In genomic region chr9:85593867-85594266, GRCm38 (mm10) we compare ENCODE assay signal across 28 mouse cellular contexts.
DNase-seq lines count a peak whose midpoint lies in the region; ATAC-seq and TF ChIP-seq lines count a peak whose summit lies in the region.
"Had no signal": no experiment of that assay in that cellular context is flagged by ENCODE, and none has a peak within 500 bp of the region (broad histone marks: within the 10 kb centered on the region; RNA-seq: fewer than 3 reads in every experiment).

No protein-coding gene starts in this region.

- no peak for TF ChIP-seq POLR2A in embryonic fibroblast, embryonic 13.5 days (IDR thresholded peaks at IDR 0.05; ENCODE audit: low read depth, low read length)

- WGBS in forebrain, postnatal 0 days: 77% methylated on average over 4 of the region's 4 CpGs
- 82% methylated on average over 4 of the region's 4 CpGs for WGBS in forebrain, embryonic 12.5 days
- 72% methylated on average over 4 of the region's 4 CpGs for WGBS in hindbrain, embryonic 16.5 days
- WGBS in hindbrain, embryonic 11.5 days: 85% methylated on average over 4 of the region's 4 CpGs
- 57% methylated on average over 4 of the region's 4 CpGs for WGBS in midbrain, embryonic 14.5 days
- WGBS in midbrain, embryonic 10.5 days: 87% methylated on average over 4 of the region's 4 CpGs

- no peak overlapping the region for H3K4me2 ChIP-seq in forebrain, postnatal 0 days (ENCODE audit: low read depth)
- H3K4me2 ChIP-seq in forebrain, embryonic 12.5 days: no peak overlapping the region
- no peak overlapping the region for H3K4me2 ChIP-seq in hindbrain, embryonic 16.5 days (ENCODE audit: low read length)
- H3K4me2 ChIP-seq in hindbrain, embryonic 11.5 days (replicated peaks; ENCODE audit: low read depth, low read length): no peak overlapping the region
- H3K4me2 ChIP-seq in midbrain, embryonic 14.5 days (ENCODE audit: low read length): no peak overlapping the region
- H3K4me2 ChIP-seq: embryonic facial prominence, embryonic 13.5 days; forebrain, embryonic 15.5 days; heart, embryonic 13.5 days had no signal

- H3K9me3 ChIP-seq in forebrain, postnatal 0 days (ENCODE audit: low read length): no peaks in the 10 kb centered on the region
- no peaks in the 10 kb centered on the region for H3K9me3 ChIP-seq in forebrain, embryonic 12.5 days
- H3K9me3 ChIP-seq in hindbrain, embryonic 16.5 days (ENCODE audit: control insufficient read depth, low read length): no peaks in the 10 kb centered on the region
- H3K9me3 ChIP-seq in hindbrain, embryonic 11.5 days (ENCODE audit: control insufficient read depth, low read length): no peaks in the 10 kb centered on the region
- H3K9me3 ChIP-seq in midbrain, embryonic 14.5 days (ENCODE audit: control insufficient read depth, low read length): no peaks in the 10 kb centered on the region
- no peaks in the 10 kb centered on the region for H3K9me3 ChIP-seq in midbrain, embryonic 10.5 days (replicated peaks)
- H3K9me3 ChIP-seq: embryonic facial prominence, embryonic 10.5 days; embryonic facial prominence, embryonic 13.5 days; forebrain, embryonic 15.5 days; G1E; heart, embryonic 13.5 days had no signal

- no peak for ATAC-seq in forebrain, postnatal 0 days
- ATAC-seq in forebrain, embryonic 12.5 days (ENCODE audit: low FRiP score): no peak
- peak; percentile 67; the same call in 1 of the 2 replicates for ATAC-seq in hindbrain, embryonic 16.5 days
- ATAC-seq in hindbrain, embryonic 11.5 days (ENCODE audit: low FRiP score): no peak
- peak; percentile 41; the same call in 1 of the 2 replicates for ATAC-seq in midbrain, embryonic 14.5 days (ENCODE audit: low FRiP score, low TSS enrichment)
- ATAC-seq: forebrain, embryonic 15.5 days; intestine, postnatal 0 days; Patski had no signal

- DNase-seq in forebrain, postnatal 0 days: peak; percentile 7
- no peak for DNase-seq in hindbrain, embryonic 11.5 days (ENCODE audit: low spot score)
- peak; percentile 7 for DNase-seq in midbrain, embryonic 14.5 days
- DNase-seq in midbrain, embryonic 10.5 days (ENCODE audit: low spot score): no peak
- no peak for DNase-seq in gastrocnemius, postnatal 10 days
- DNase-seq: adrenal gland, postnatal 10 days; adrenal gland, postnatal 36 days; B cell, adult 2 months; cerebellum, adult 11 months; cerebellum, adult 2 months; cerebellum, adult 9-11 months; cerebellum, postnatal 36 days; embryo, embryonic 11 days; gastrocnemius, adult 2 months; gastrocnemius, postnatal 25 days; heart, adult 18-20 months; kidney, adult 2 months had no signal

- H3K4me3 ChIP-seq in forebrain, postnatal 0 days (ENCODE audit: low read depth, low read length): no peak overlapping the region
- H3K4me3 ChIP-seq in forebrain, embryonic 12.5 days (replicated peaks): no peak overlapping the region
- H3K4me3 ChIP-seq in hindbrain, embryonic 16.5 days (ENCODE audit: low read length): no peak overlapping the region
- no peak overlapping the region for H3K4me3 ChIP-seq in hindbrain, embryonic 11.5 days (ENCODE audit: low read depth, low read length)
- H3K4me3 ChIP-seq in midbrain, embryonic 14.5 days (replicated peaks; ENCODE audit: low read depth, low read length): no peak overlapping the region
- no peak overlapping the region for H3K4me3 ChIP-seq in midbrain, embryonic 10.5 days
- no peak overlapping the region for H3K4me3 ChIP-seq in embryonic fibroblast, embryonic 13.5 days (ENCODE audit: insufficient read depth, low read length)
- H3K4me3 ChIP-seq: embryonic facial prominence, embryonic 10.5 days; embryonic facial prominence, embryonic 13.5 days; forebrain, embryonic 15.5 days; gastrocnemius, adult 2 months; heart, embryonic 13.5 days had no signal

- no peaks in the 10 kb centered on the region for H3K4me1 ChIP-seq in forebrain, postnatal 0 days (ENCODE audit: insufficient read depth)
- H3K4me1 ChIP-seq in forebrain, embryonic 12.5 days: no peaks in the 10 kb centered on the region
- H3K4me1 ChIP-seq in hindbrain, embryonic 16.5 days (ENCODE audit: control insufficient read depth, insufficient read depth, low read depth, low read length): no peaks in the 10 kb centered on the region
- no peaks in the 10 kb centered on the region for H3K4me1 ChIP-seq in hindbrain, embryonic 11.5 days (replicated peaks; ENCODE audit: control insufficient read depth, insufficient read depth, low read length)
- H3K4me1 ChIP-seq in midbrain, embryonic 14.5 days (ENCODE audit: control insufficient read depth, insufficient read depth, low read length): no peaks in the 10 kb centered on the region
- no peaks in the 10 kb centered on the region for H3K4me1 ChIP-seq in midbrain, embryonic 10.5 days
- peaks cover 15% of the 10 kb centered on the region for H3K4me1 ChIP-seq in embryonic fibroblast, embryonic 13.5 days (ENCODE audit: control insufficient read depth, insufficient read depth, low read length)
- H3K4me1 ChIP-seq: embryonic facial prominence, embryonic 10.5 days; embryonic facial prominence, embryonic 13.5 days; forebrain, embryonic 15.5 days had no signal

- no peak overlapping the region for H3K9ac ChIP-seq in forebrain, postnatal 0 days
- no peak overlapping the region for H3K9ac ChIP-seq in forebrain, embryonic 12.5 days
- H3K9ac ChIP-seq in hindbrain, embryonic 16.5 days (ENCODE audit: low read depth, low read length): no peak overlapping the region
- H3K9ac ChIP-seq in hindbrain, embryonic 11.5 days (ENCODE audit: low read depth, low read length): no peak overlapping the region
- H3K9ac ChIP-seq in midbrain, embryonic 14.5 days (replicated peaks; ENCODE audit: low read length): no peak overlapping the region
- H3K9ac ChIP-seq: embryonic facial prominence, embryonic 13.5 days; forebrain, embryonic 15.5 days; heart, embryonic 13.5 days had no signal

- TF ChIP-seq CTCF in forebrain, postnatal 0 days (IDR thresholded peaks at IDR 0.05; ENCODE audit: low read depth): no peak
- no peak for TF ChIP-seq CTCF in embryonic fibroblast, embryonic 13.5 days (IDR thresholded peaks at IDR 0.05; ENCODE audit: borderline replicate concordance, insufficient read depth, low read length)

- H3K27me3 ChIP-seq in forebrain, postnatal 0 days (ENCODE audit: insufficient read depth, low read length): no peaks in the 10 kb centered on the region
- no peaks in the 10 kb centered on the region for H3K27me3 ChIP-seq in forebrain, embryonic 12.5 days
- H3K27me3 ChIP-seq in hindbrain, embryonic 16.5 days (replicated peaks; ENCODE audit: control insufficient read depth, insufficient read depth, low read length): no peaks in the 10 kb centered on the region
- no peaks in the 10 kb centered on the region for H3K27me3 ChIP-seq in hindbrain, embryonic 11.5 days (ENCODE audit: control insufficient read depth, insufficient read depth, low read length)
- H3K27me3 ChIP-seq in midbrain, embryonic 14.5 days (ENCODE audit: control insufficient read depth, insufficient read depth, low read length): no peaks in the 10 kb centered on the region
- no peaks in the 10 kb centered on the region for H3K27me3 ChIP-seq in midbrain, embryonic 10.5 days (ENCODE audit: low read depth, poor library complexity, severe bottlenecking)
- H3K27me3 ChIP-seq: CH12.LX; embryonic facial prominence, embryonic 13.5 days; forebrain, embryonic 15.5 days; heart, embryonic 13.5 days; Patski had no signal

- H3K36me3 ChIP-seq in forebrain, postnatal 0 days (ENCODE audit: insufficient read depth): no peaks in the 10 kb centered on the region
- H3K36me3 ChIP-seq in forebrain, embryonic 12.5 days (replicated peaks): no peaks in the 10 kb centered on the region
- H3K36me3 ChIP-seq in hindbrain, embryonic 16.5 days (ENCODE audit: control insufficient read depth, insufficient read depth, low read length): no peaks in the 10 kb centered on the region
- H3K36me3 ChIP-seq in hindbrain, embryonic 11.5 days (ENCODE audit: control insufficient read depth, insufficient read depth, low read length): no peaks in the 10 kb centered on the region
- H3K36me3 ChIP-seq in midbrain, embryonic 14.5 days (ENCODE audit: control insufficient read depth, insufficient read depth, low read length): no peaks in the 10 kb centered on the region
- H3K36me3 ChIP-seq in midbrain, embryonic 10.5 days: no peaks in the 10 kb centered on the region
- H3K36me3 ChIP-seq: embryonic facial prominence, embryonic 10.5 days; embryonic facial prominence, embryonic 13.5 days; forebrain, embryonic 15.5 days; G1E; heart, embryonic 13.5 days had no signal

- H3K27ac ChIP-seq in forebrain, postnatal 0 days (ENCODE audit: low read depth, low read length): no peak overlapping the region
- H3K27ac ChIP-seq in forebrain, embryonic 12.5 days: no peak overlapping the region
- no peak overlapping the region for H3K27ac ChIP-seq in hindbrain, embryonic 16.5 days (ENCODE audit: low read depth, low read length)
- H3K27ac ChIP-seq in hindbrain, embryonic 11.5 days (ENCODE audit: low read depth, low read length): no peak overlapping the region
- no peak overlapping the region for H3K27ac ChIP-seq in midbrain, embryonic 14.5 days (replicated peaks; ENCODE audit: low read depth, low read length)
- H3K27ac ChIP-seq in midbrain, embryonic 10.5 days (replicated peaks): no peak overlapping the region
- H3K27ac ChIP-seq in embryonic fibroblast, embryonic 13.5 days (ENCODE audit: insufficient read depth, low read length): peak overlapping the region; percentile 82; the same call in 1 of the 2 replicates
- H3K27ac ChIP-seq: embryonic facial prominence, embryonic 10.5 days; embryonic facial prominence, embryonic 13.5 days; forebrain, embryonic 15.5 days; gastrocnemius, adult 2 months had no signal

Comparison
In these comparisons a context has a peak if more than half of its experiments do, and no peak if none do; other contexts are left out.
1. ATAC-seq: peak in hindbrain, embryonic 16.5 days (single experiment) and midbrain, embryonic 14.5 days (single experiment); none in forebrain, postnatal 0 days (single experiment), forebrain, embryonic 12.5 days (single experiment) and hindbrain, embryonic 11.5 days (single experiment).
2. DNase-seq: peak in forebrain, postnatal 0 days (single experiment) and midbrain, embryonic 14.5 days (single experiment); none in hindbrain, embryonic 11.5 days (single experiment), midbrain, embryonic 10.5 days (single experiment) and gastrocnemius, postnatal 10 days (single experiment).